Mouse (Mus musculus): ENCODE measurements around the gene Ttc9c.
A peak's percentile ranks its signal among the peaks of the same experiment; 100 is the strongest.

GRCm38 (mm10) chr19:8820424-8820956, 1.4 kb upstream of the Ttc9c start:
- TF ChIP-seq TCF12 (IDR thresholded peaks at IDR 0.05; ENCODE audit: insufficient read depth, poor library complexity, severe bottlenecking) (no peak), TCF3 (IDR thresholded peaks at IDR 0.05; ENCODE audit: insufficient read length, low read depth) (no peak), MYOG (IDR thresholded peaks at IDR 0.05; ENCODE audit: control insufficient read depth in 1 of 3, insufficient read depth in 1 of 3, insufficient read length in 2 of 3, low read depth in 2 of 3) (peak in 1 of 3 experiments; percentile 0), POLR2A (IDR thresholded peaks at IDR 0.05; ENCODE audit: insufficient read length, low read depth) (no peak), POLR2AphosphoS2 (IDR thresholded peaks at IDR 0.05; ENCODE audit: insufficient read length, low read depth) (peak; percentile 13), CEBPB (IDR thresholded peaks at IDR 0.05; ENCODE audit: insufficient read depth, poor library complexity, severe bottlenecking) (no peak), USF1 (IDR thresholded peaks at IDR 0.05; ENCODE audit: low read depth) (no peak), MAX (IDR thresholded peaks at IDR 0.05; ENCODE audit: low read depth) (no peak), E2F4 (IDR thresholded peaks at IDR 0.05; ENCODE audit: insufficient read depth) (no peak)
